Mouse (Mus musculus): ENCODE results near the gene Dhdds.

Gene Dhdds

GRCm38 (mm10) chr4:134000466-134001438 is at the start of gene Dhdds:
Gene Dhdds, minus strand, starts transcription at chr4:134000918.
- peak; percentile 82 for DNase-seq (ENCODE audit: low spot score)

GRCm38 (mm10) chr4:134047648-134048047 is 46.9 kb upstream of the Dhdds start:
- DNase-seq (ENCODE audit: low spot score): no peak

GRCm38 (mm10) chr4:134043041-134043440 is 42.3 kb upstream of the Dhdds start:
- DNase-seq (ENCODE audit: low spot score): no peak

DNA sequence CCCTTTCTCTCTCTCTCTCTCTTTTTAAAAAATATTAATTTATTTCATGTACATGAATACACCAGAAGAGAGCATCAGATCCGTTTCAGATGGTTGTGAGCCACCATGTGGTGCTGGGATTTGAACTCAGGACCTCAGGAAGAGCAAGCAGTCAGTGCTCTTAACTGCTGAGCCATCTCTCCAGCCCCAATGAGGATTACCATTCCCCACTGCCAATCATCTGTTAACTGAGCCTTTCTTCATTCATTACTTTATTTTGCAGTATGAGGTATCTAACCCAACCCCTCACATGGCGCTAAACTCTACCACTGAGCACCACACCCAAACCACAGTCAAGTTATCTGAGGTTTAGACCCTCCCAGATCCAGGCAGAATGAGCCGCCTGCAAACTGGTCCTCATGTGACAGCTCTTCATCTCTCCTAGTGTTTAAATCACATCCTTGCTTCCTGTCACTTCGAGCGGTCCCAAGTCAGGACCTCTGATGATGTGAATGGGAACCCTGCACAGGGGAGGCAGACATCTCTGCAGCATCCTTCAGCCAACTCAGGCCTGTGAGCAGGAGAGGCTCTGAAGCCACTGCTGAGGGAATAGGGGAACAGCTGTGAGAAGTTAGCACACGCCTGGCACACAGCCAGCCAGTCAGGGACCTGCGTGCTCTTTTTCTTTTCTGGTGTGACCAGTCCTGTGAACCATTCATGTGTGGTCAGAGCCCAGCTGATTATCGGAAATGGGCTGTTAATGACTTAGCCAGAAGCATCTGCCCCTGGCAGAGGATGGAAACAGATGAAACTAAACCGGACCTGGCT is 40.8 kb upstream of the Dhdds start:
- DNase-seq (ENCODE audit: low spot score): no peak

GRCm38 (mm10) chr4:134035953-134036352 is 35.2 kb upstream of the Dhdds start:
- DNase-seq (ENCODE audit: low spot score): peak; percentile 42

DNA sequence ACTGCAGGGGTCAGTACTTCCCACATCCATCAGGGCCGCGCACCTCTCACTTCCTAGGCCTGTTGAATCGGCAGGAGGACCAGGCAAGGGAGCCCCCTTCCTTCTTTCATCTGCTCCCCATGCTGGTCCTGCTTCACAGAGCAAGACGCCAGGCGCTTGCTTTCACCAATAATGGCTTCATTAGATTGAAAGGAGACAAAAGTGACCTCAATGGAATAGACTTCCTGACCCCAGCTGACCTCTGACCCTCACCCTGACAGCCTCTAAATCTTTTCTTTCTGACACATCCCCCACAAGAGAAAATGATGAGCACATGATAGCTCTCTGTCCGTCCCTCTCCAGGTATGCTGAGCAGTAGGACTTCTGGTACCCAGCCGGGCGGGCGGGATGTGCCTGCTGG is 25.1 kb upstream of the Dhdds start:
- no peak for DNase-seq (ENCODE audit: low spot score)

- DNase-seq (ENCODE audit: low spot score): no peak
Measured at GRCm38 (mm10) chr4:134020621-134021020, 19.9 kb upstream of the Dhdds start.

- no peak for DNase-seq (ENCODE audit: low spot score)
Measured at GRCm38 (mm10) chr4:134019641-134020351, 19.1 kb upstream of the Dhdds start.

DNA sequence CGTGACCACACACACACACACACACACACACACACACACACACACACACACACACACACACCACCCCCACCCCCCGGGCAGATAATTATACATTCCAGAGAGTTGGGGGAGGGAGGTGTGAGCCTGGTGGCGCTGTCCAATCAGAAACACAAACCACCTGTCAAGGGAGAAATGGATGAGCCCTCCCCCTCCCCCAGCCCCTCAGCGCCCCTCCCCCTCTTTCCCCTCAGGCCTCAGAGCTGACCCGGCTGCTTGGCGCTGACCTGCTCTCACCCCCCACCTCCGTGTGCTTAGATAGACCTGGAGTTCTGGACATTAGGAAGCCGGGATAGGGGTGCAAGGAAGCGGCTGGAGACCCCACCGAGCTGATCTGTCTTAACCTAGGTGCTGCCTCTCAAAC is 18.5 kb upstream of the Dhdds start:
- DNase-seq (ENCODE audit: low spot score): no peak

- no peak for DNase-seq (ENCODE audit: low spot score)
Measured at GRCm38 (mm10) chr4:134018779-134019145, 18.0 kb upstream of the Dhdds start, which contains the start of gene Lin28a. Gene Lin28a, minus strand, starts transcription at chr4:134018841.

- no peak for DNase-seq (ENCODE audit: low spot score)
Measured at GRCm38 (mm10) chr4:134018038-134018778, 17.5 kb upstream of the Dhdds start.

GRCm38 (mm10) chr4:134017201-134017865 is 16.6 kb upstream of the Dhdds start:
- no peak for DNase-seq (ENCODE audit: low spot score)

- no peak for DNase-seq (ENCODE audit: low spot score)
Measured at GRCm38 (mm10) chr4:134016767-134017166, 16.0 kb upstream of the Dhdds start.

- no peak for DNase-seq (ENCODE audit: low spot score)
Measured at GRCm38 (mm10) chr4:134016208-134016607, 15.5 kb upstream of the Dhdds start.

DNA sequence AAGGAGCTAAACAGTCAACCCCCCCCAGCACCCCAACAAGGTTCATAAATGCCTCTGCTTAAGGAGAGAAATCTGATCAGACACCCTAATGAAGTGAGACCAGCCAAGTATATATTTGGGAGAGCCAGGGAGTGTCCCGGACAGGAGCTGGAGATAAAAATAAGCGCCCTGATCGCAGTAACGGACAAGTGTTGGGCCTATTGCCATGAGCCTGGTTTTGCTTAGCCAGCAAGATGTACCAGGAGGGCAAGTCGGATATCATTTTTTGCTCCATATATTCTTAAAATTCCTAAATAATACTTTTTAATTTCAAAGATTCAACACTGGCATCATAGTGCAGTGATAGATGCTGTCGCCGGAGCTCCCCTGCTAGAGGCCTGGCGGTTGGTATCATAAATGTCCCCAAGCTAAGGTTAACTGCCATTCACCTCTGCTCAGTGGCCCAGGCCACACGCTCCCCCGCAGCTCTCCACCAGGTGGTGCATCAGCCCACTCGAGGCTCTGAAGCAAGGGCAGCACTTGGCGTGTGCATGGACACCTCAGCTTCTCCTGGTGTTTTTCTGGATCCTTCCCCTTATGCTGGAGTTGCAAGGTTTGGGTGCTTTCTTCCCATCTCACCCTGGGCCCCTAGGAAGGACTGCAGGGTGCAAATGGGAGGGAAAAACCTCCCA is 12.3 kb upstream of the Dhdds start:
- DNase-seq (ENCODE audit: low spot score): no peak

GRCm38 (mm10) chr4:134011450-134012414 is 11.0 kb upstream of the Dhdds start:
- DNase-seq (ENCODE audit: low spot score): no peak

- no peak for DNase-seq (ENCODE audit: low spot score)
Measured at GRCm38 (mm10) chr4:134009709-134010108, 9.0 kb upstream of the Dhdds start.

DNA sequence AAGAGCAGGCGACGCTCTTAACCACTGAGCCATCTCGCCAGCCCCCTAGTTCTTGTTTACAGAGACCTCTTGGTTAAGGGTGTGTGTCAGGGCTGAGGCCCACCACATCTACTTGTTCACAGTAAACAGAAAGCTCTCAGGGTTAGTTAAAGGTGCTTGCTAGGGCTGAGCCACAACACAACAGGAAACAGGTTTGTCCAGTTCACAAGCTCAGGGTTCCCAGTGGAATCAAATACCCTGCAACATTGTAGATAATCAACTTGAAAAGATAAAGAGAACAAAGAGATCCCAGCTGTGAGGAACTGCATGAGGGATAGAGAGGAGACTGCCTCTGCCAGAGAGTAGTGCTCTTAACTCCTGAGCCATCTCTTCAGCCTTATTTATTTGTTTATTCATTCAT is 6.1 kb upstream of the Dhdds start:
- no peak for DNase-seq (ENCODE audit: low spot score)
